Mouse (Mus musculus): Measurements from ENCODE around the gene Cel.

DNA sequence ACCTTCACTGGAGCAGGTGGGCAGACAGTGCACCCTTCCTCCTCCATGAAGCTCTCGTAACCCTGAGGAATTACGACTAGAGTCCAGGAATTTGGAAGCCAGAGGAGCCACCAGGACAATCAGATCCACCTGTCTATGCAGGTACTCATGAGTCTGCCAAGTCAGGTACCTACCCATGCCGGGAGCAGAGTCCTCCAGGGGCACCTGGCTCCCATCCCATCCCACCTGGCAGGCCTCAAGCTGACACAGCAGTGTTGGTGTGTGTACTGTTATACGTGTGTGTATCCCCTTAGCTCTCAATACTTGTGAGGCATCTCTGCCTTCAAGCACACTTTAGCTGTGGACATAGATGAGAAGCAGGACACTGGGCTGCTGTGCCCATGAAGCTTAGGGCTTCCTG is 41.0 kb downstream of the Cel start:
- TF ChIP-seq CTCF (conservative IDR thresholded peaks at IDR 0.05; ENCODE audit: low read length), result no peak
- no peak for TF ChIP-seq NANOG (IDR thresholded peaks at IDR 0.05; ENCODE audit: borderline replicate concordance, low read length)

All from E14TG2a.4 (cell line).